Mouse (Mus musculus): ENCODE measurements around the gene Lrch1. TPM values are rescaled to one million over a fixed set of nuclear protein-coding genes. Genes with fewer than 3 reads are reported as not detected.

Lrch1 gene
- total RNA-seq, 2 experiments from 2014 or later, result 20.7 to 25.4 TPM

DNA sequence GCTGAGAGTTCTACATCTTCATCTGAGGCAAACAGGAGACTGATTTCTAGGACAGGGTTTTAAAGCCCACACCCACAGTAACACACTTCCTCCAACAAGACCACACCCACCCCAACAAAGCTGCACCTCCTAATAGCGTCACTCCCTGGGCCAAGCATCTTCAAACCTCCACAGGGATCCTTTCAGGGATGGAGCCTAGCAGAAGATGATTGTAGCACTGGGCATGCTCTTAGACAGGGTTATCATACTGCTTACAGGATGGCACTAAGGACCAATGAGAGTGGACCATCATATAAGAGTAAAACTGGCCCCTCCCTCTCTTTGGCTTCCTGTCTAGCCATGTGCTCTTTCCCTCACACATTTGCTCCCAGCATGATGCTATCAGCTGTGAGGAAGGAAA, 112.7 kb downstream of the Lrch1 start:
- intact Hi-C loops (cut with DNase I), result no loop called here
- DNase-seq (ENCODE audit: low spot score in 2 of 2), result no peak

DNA sequence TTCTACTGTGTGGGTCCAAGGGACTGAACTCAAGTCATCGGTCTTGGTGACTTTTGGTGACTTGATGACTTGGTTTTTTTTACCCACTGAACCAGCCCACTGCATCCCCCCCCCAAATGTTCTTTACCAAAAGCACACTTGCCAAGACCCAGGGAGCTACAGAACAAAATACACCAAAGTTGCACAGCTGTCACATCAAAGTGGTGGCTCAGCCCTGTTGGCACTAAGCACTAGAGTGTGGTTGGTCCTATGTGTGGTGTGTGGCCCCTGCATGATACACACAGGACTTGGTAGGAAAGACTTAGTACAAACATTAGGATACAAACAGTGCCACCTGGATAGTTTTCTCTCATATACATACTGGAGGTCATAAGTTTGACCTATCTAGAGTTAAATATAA, 113.5 kb downstream of the Lrch1 start:
- no peak for DNase-seq (ENCODE audit: low spot score in 2 of 2)
- intact Hi-C loops (cut with DNase I), result no loop called here

DNA sequence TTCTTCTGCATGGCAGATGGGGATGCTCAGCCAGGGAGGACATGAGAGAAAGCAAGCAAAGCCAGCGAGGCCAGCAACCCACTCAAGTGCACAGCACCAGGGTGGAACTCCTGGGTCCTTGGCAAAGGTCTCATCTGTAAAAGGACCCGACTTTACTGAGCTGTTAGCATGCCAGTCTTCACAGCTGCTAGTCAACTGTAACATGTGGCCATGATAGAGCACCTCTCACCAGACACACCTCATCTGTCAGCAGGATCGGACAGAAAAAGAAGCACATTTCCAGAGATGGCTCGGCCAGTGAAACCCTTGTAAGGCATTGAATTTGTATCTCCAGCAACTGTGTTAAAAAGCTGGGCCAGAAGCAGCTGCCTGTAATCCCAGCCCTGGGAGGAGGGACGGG, 116.0 kb downstream of the Lrch1 start:
- no peak for DNase-seq (ENCODE audit: low spot score in 2 of 2)

DNA sequence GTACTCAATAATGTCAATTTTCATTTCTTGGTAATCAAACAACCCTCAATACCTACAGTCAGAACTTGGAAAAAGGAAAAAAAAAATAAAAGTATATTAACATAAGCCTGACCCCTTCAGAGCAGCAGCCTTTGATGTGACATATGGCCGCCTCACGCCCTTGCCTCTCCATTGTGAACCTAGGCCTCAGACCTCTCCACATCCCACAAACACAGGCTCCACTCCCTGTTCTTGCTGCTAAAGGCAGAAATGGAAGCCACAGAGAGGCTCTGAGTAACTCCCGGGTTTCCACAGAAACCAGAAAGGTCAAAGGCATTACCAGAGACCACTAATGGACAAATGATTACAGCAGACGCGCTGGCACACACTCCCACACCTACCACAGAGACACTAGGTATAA, 116.6 kb downstream of the Lrch1 start:
- no peak for DNase-seq (ENCODE audit: low spot score in 2 of 2)
- intact Hi-C loops (cut with DNase I), result no loop called here

More for the DNA sequence above, 116.0 kb downstream of the Lrch1 start:
- intact Hi-C loops (cut with DNase I), result no loop called here

DNA sequence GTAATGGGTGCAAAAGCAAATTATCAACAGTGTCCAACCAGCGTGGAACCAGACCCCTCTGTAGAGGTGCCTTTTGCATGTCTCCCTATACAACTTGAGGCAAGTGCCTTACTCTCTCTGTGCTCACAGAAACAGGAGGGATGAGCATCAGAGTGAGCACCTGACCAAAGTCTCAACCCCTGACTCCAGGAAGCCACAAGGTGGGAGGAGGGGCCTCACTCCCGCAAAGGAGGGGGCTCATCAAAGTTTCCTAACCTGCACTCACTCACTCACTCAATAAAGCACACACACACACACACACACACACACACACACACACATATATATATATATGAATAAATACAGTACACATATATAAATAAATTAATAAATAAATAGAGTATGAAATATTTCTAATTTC, 117.1 kb downstream of the Lrch1 start:
- DNase-seq (ENCODE audit: low spot score in 2 of 2), result no peak
- intact Hi-C loops (cut with DNase I), result no loop called here

DNA sequence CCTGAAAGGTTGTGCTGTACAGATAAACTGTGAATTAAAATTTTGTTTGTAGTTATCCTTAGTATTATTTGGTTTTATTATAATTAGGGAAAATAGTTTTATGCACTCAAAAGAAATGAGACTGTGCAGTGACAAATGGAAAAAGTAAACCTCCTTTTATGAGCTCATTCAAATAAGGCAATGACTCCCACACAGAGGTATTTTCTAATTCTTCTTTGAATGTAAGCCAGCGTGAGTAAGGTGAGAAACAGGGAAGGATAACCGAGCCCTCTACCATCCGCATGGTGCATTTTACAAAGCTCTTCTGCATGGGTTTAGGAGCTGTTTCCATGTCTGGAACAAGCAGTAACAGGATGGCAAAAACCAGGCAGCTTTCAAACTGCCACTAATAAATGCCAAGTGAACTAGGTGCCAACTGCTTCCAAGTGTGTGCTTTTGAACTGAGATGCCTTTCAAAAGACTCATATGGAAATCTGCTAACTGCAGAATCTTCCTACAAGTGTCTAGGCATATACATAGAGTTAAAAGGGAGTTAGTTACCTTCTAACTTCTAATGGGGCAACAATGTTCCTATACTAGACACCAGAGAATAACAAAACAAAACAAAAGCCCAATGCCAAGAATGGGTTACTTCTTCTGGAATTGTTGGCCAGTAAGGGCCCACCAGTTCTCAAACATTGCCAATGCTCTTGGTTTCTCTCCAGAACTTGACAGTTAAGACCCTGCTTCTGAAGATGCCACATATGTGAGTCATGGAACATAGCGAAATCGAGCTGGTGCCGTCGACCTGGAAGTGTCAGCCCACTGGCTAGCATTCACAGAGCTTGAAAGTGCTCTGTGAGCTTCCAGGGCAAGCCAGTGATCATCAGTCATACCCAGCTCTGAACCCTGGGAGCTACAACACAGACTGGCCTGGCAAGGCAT, 124.7 kb downstream of the Lrch1 start:
- DNase-seq (ENCODE audit: low spot score in 2 of 2), result no peak
- intact Hi-C loops (cut with DNase I), result no loop called here

DNA sequence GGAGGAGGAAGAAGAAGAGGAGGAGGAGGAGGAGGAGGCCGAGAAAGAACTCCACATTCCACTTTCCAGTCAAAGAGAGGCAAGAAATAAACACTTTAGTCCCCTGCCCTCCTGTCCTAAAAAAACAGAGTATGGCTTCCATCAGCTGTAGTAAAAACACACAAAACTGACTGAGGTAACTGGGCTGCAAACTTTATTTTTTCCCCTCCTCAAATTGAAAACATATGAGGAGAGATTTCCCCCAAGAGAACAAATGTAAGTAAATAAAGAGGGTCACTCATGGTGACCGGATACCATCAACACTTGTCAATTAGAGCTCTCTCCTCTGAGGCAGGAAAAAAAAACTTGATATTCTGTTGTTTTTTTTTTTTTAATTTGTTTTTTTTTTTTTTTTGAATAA, 125.6 kb downstream of the Lrch1 start:
- DNase-seq (ENCODE audit: low spot score in 2 of 2), result no peak
- intact Hi-C loops (cut with DNase I), result no loop called here

DNA sequence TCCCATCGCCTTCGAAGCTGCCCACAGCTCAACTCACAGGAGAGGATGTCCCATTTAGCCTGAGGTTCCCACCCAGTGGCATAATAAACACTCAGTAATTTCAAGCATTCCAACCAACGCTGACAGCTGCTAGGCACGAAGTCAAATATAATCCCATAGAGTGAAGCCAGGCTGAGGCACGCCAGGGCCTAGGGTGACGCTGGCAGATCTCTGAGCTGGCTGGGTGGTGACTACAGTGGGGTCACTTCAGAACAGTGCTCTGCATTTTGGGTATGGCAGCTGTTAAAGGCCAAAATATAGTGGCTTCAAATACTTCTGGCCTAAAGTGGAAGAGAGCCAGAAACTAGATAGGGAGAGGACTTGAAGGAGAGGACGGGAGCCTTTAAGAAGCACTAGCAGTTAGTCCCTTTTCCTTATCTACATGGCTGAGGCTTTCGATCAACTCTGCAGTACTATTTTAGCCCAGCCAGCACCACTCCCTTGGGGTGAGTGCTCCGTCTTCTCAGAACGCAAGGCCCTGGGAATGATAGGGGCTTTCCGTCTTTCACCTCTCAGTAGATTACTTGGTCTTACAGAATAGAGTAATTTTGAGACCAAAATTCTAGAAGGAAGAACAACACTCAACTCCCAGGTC, 127.4 kb downstream of the Lrch1 start:
- intact Hi-C loops (cut with DNase I), result no loop called here
- no peak for DNase-seq (ENCODE audit: low spot score in 2 of 2)

DNA sequence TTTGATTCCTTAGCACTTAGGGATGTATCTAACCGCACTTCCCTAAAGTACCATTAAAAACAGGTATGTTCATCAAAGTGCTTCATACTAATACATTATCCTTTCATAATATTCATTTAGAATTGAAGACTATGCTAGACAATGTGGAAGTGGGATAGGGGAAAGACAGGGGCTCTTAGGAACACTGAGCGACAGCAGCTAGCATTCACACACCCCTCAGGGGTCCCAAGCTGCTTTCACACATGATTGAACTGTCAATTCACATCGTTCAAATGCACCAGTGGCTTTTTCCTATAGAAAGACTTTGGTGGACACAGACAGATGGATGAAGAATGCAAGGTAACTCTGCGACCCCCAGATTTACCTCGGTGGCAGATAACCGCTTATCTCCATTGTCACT, 131.0 kb downstream of the Lrch1 start:
- no peak for DNase-seq (ENCODE audit: low spot score in 2 of 2)
- intact Hi-C loops (cut with DNase I), result no loop called here

DNA sequence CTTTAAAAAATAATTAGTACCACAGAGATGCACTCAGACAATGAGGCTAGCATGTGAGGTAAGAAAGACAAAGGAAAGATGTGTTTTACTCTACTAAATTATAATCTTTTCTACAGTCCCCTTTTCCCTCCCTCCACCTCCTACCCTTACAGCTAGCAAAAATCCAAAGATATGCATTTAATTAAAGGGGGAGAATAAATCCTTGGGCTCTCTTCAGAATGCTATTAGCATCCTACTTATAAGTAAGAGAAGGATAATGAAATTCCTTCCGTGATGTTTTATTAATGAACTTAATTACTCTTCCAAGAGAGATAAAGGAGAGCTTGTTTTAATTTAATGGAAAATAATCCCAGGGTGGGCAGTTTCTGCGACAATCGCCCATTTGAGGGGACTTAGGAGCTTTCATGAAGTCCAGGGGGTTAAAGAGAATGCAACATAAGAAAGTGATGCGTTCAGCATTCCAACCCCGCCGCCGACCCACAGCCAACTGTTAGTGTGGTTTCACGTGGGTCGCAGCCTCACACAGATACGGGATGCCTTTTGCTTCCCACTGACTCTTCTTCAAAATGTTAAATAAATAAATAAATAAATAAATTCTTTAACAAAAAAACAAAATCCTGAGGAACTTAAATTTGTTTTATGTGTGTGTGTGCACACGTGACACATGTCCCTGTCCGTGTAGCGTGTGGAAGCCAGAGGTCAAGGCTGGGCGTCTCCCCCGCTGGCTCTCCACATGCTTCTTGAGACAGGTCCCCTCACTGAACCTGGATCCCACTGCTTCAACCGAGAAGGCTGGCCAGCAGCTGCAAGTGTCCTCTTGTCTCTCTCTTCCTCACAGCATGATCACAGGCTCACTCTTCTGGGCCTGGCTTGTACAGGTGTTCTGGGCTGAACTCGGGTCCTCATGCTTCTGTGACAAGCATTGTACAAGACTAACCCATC, 132.6 kb downstream of the Lrch1 start:
- DNase-seq (ENCODE audit: low spot score in 2 of 2), result no peak
- intact Hi-C loops (cut with DNase I), result no loop called here

DNA sequence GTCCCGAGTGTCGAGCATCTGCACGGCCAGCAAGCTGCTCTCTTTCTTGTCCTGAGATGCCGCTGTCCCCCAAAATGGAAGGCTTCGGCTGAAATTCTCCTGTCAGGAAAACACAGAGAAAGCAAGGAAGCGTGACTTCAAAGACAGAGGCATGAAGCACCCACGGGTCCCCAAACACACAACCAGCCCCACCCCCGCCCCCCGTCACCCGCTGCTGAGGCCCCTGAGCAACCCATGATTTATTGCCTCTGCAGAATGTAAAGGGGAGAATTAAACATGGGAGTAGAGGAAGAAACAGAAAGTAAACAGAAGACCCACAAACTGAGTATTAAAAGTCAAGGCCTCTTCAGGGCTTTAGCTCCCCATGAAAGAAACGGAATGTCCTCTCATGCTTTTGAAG, 136.1 kb downstream of the Lrch1 start:
- no peak for DNase-seq (ENCODE audit: low spot score in 2 of 2)
- intact Hi-C loops (cut with DNase I), result no loop called here

DNA sequence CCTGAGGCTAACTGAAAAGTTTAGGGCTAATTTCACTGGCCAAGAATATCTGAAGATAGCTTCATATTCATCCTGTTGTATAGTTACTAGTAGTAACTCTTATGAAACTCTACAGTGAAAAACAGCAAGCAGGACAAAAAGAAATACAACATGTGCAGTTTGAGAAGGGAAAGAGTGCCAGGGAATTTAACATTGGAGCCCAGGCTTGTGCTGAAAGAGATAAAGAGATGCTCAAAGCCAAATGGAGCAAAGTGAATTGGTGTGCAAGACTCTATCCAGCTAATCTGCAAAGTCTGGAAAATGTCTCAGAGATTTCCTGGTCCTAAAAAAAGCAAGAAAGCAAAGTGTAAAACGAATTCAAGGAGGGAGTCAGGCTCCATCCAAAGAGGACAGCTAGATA, 145.7 kb downstream of the Lrch1 start:
- intact Hi-C loops (cut with DNase I), result no loop called here
- no peak for DNase-seq (ENCODE audit: low spot score in 2 of 2)

DNA sequence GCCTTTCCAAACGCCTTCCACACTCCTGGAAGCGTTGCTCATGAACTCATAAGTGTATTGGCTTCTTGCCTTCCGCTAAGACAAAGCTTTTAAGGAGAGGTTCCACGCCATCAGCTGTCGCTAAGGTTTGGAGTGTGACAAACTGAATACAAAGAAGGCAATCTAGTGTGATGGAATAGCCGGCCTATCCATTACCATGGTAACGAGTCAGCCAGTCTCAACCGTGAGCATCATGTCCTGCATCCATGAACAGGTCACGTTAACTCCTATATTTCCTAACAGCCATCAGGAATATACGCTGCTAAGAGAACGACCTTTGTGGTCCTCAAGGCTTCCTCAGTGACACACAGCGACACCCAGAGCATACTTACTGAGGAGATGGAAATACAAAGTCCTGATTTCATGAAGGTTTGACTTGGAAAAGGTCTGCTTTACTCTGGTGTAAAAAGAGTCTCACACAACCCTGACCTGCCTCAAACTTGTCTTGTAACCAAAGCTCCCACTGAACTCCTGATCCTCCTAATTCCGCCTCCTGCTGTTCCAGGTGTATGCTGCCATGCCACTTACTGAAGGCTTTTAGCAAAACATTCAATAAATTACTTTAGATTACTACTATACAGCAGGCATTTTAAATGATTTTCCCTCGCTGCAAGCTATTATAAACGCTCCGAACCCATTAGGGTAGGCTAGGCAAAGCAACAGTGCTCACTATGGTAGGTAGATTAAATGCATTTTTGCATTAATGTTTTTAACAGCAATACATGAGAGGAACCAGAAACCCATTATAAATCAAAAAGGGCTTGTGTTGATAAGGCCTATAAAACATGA, 149.4 kb downstream of the Lrch1 start:
- intact Hi-C loops (cut with DNase I), result no loop called here
- no peak for DNase-seq (ENCODE audit: low spot score in 2 of 2)

DNA sequence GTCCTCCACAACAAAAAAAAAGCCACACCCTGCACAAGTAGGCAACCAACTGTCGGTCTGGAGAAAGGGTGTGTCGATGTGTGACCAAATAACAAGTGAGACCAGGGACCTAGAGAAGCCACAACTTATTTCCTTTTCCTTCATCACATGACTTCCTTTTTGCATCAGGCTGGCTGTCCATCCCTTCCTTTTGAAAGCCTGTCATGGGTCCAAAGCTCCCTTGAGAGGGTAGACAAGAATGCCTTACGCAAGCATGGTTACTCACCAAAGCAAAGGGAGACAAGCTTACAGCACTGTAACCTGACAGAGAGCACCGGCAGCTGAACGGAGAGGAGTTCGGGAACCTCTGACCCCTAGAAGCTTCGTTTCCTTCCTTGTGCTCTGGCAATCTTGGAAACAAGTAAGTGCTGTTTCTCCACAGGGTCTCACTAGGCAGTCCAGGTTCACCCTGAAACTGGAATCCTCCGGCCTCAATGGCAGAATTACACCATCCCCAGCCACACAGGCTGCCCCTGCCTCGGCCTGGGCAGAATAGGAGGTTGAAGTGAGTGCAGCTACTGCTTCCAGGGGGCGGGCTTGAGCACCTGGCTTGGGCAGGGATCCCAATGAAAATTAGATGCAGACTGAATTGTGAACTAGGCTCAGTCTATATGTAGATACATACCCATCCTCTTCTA, 150.2 kb downstream of the Lrch1 start:
- no peak for DNase-seq (ENCODE audit: low spot score in 2 of 2)
- intact Hi-C loops (cut with DNase I), result no loop called here

DNA sequence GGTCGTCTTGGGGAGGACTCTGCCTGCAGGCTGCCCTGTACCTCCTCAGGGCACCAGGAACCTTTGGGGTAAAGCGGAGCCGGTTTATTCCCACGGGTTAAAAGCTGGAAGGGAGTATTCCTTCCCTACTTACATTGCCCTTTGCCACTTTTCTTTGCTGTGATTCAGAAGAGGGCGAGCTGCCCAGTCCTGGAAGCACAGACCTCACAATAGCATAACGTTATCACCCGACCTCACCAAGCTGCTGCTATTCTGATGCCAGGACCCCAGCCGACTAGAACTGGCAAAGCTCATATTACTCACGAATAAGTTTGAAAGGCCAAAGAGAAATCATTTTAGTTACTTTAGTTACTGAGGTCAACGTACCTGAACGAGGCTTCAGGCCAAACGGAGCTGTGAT, 152.7 kb downstream of the Lrch1 start:
- DNase-seq (ENCODE audit: low spot score in 2 of 2), result no peak
- intact Hi-C loops (cut with DNase I), result no loop called here

DNA sequence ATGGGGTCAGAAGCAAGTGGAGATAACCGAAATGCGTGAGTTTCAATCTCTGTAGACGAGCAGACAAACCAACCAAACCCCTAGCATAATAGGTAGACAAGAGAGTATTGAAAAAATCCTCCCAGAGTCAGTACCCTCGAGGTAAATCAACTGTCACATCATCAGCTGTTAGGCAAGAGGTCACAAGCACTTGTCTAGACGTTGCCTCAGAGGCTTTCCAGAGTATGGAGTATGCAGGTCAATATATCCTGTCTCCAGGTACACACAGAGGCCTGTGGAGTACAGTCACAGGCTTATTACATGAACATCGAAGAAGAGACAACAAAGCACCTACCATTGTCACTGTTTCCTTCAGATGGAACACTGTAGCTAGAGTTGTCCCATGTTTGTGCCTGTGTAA, 154.9 kb downstream of the Lrch1 start:
- no peak for DNase-seq (ENCODE audit: low spot score in 2 of 2)
- intact Hi-C loops (cut with DNase I), result no loop called here

DNA sequence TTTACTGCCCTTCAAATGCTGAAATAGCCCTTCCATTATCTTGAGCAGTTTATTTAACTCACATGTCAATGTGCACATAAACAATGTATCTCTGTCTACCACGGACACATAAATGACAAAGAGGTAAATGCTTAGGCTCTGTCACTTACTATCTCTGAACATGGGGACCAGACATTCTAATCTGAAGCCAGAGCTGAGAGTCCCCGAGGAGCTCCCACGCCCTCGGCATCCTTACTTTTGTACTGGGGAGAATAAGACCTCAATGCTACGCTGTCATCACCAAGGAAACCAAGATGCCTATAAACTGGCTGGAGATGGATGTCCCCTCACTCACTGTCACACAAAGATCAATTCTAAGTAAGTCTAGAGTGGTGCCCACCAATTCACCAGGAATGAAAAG, 157.1 kb downstream of the Lrch1 start:
- intact Hi-C loops (cut with DNase I), result no loop called here
- DNase-seq (ENCODE audit: low spot score in 2 of 2), result no peak

DNA sequence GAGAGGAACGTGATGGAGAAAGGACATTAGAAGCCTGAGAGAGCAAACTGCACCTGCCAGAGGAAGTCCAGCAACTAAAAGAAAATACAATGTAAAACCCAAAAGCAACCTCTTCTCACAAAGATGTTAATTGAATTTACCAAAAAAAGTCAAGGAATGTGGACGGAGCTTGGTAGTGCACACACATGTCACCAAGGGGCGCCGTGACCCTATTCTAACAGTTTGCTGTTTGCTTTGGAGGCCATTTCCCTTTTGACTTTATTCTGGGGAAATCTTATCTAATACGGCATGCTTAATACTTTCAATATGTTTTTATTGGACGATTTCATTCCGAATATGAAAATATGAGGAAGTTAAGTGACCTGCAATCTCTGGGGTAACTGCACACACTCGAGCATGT, 158.9 kb downstream of the Lrch1 start:
- intact Hi-C loops (cut with DNase I), result no loop called here
- DNase-seq (ENCODE audit: low spot score in 2 of 2), result no peak

DNA sequence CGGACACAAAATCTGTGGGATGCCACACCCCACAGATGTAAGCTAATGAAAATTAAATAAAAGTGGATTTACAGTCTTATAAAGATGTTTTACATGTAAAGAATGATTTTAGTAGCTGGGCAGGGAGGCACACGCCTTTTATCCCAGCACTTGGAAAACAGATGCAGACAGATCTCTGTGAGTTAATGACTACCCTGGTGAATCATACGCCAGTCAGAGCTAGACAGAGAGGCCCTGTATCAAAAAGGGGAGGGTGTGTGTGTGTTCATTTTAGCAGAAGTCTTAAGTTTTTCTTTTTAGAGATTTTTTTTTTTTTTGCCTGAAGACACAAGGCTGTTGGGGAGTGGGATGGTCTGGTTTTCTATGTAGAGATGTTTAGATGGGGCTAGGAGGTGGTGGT, 160.0 kb downstream of the Lrch1 start:
- DNase-seq (ENCODE audit: low spot score in 2 of 2), result no peak
- intact Hi-C loops (cut with DNase I), result no loop called here

Measured in left cerebral cortex, postnatal 14 days (tissue).